Mouse (Mus musculus) small intestine, adult 2 months (tissue): ENCODE data around the gene Pdlim1.

ENCODE experiments used
- CTCF ChIP-seq: fragments of 200-500 bp; IDR thresholded peaks from 2 replicates; pipeline ENCODE4 v1.5.1; 2012; ENCODE audit warnings: low read depth, mild to moderate bottlenecking, control low read depth, inconsistent platforms, low read length, moderate library complexity, mixed read lengths; ENCODE audit not compliant: insufficient replicate concordance, insufficient read length; ENCODE audit errors: extremely low read depth
- POLR2A ChIP-seq: fragments of 200-500 bp; IDR thresholded peaks from 2 replicates; pipeline ENCODE4 v1.6.1; 2012; ENCODE audit warnings: low read depth, mild to moderate bottlenecking, control low read depth, inconsistent platforms, low read length, moderate library complexity

DNA sequence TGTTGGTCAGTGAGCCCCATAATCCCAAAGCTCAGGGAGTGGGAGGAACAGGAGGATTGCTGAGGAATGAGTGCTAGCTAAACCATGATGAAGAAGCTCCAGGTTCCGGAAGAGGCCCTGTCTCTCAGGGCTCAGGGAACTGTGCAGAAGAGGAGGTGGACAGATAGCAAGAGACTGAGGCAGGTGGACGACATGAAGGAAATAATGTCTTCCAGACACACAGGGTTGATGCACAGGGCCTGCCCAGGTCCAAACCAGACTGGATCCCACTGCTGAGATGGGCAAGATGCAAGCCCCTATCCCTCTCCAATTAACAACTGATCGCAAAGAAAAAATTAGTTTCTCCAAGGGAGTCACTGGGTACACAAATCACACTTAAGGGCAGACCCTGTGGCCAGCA, 16.9 kb downstream of the Pdlim1 start:
- TF ChIP-seq CTCF, result no peak
- TF ChIP-seq POLR2A, result no peak
